Mouse (Mus musculus) forebrain, embryonic 14.5 days (tissue): ENCODE data around the gene G2e3. TPM values are rescaled to one million over a fixed set of nuclear protein-coding genes. Genes with fewer than 3 reads are reported as not detected.

ENCODE experiments used
- polyA plus RNA-seq: library from polyadenylated mRNA; unstranded; fragments of >200 nt; fragmentation: Nextera tagmentation; extraction: Ambion mirVana; gene quantifications from 2 replicates; pipeline ENCODE4 v1.2.1, GENCODE M21; 2014

G2e3 gene
- polyA plus RNA-seq, 1 experiment from 2014 or later, result 28.8 TPM

Other genes starting within 250 kb of the G2e3 start
- 66.0 and 68.3 TPM in 2 replicates for gene Scfd1, start 29.4 kb downstream of the G2e3 start, polyA plus RNA-seq
- gene Coch, start 245.3 kb downstream of the G2e3 start, polyA plus RNA-seq, result 6.2 and 8.2 TPM in 2 replicates